Mouse (Mus musculus): ENCODE measurements at regions not wholly inside any gene's neighbourhood (a gene's known extent, or its start where the extent isn't known, plus 50 kb on each side); places are given as distances from the start of the nearest gene placed in this dataset.

- no peaks in the 10 kb centered on the region for H3K79me2 ChIP-seq (ENCODE audit: control insufficient read depth, insufficient read depth, low read length, poor library complexity)
- H3K36me3 ChIP-seq (ENCODE audit: control insufficient read depth in 1 of 2, insufficient read depth in 2 of 2, low read length in 2 of 2): no peaks in the 10 kb centered on the region
- TF ChIP-seq USF2 (IDR thresholded peaks at IDR 0.05; ENCODE audit: borderline replicate concordance in 1 of 2, insufficient read depth in 1 of 2, low read depth in 1 of 2, low read length in 2 of 2) (no peak), BHLHE40 (IDR thresholded peaks at IDR 0.05; ENCODE audit: borderline replicate concordance, low read depth, low read length) (no peak), KAT2A (conservative IDR thresholded peaks at IDR 0.05; ENCODE audit: low read depth, low read length) (no peak), MEF2A (IDR thresholded peaks at IDR 0.05; ENCODE audit: extremely low read depth, insufficient replicate concordance, low read depth, low read length, poor library complexity, severe bottlenecking) (no peak), NELFE (IDR thresholded peaks at IDR 0.05; ENCODE audit: low read depth, low read length) (no peak), ETS1 (IDR thresholded peaks at IDR 0.05; ENCODE audit: low read depth, low read length) (no peak), MYC (IDR thresholded peaks at IDR 0.05; ENCODE audit: low read depth, low read length) (no peak), E2F4 (IDR thresholded peaks at IDR 0.05; ENCODE audit: borderline replicate concordance, low read depth, low read length) (no peak), ZMIZ1 (IDR thresholded peaks at IDR 0.05; ENCODE audit: low read depth, low read length) (no peak), ELF1 (IDR thresholded peaks at IDR 0.05; ENCODE audit: low read depth, low read length) (no peak), EP300 (IDR thresholded peaks at IDR 0.05; ENCODE audit: low read depth in 1 of 2, low read length in 2 of 2) (no peak)
- DNase-seq (ENCODE audit: low read depth, low spot score): no peak
- no peak overlapping the region for H3K4me3 ChIP-seq (ENCODE audit: control insufficient read depth in 1 of 2, insufficient read depth in 1 of 2, low read depth in 2 of 2, low read length in 2 of 2)
- no peak overlapping the region for H3K9ac ChIP-seq (ENCODE audit: control insufficient read depth, low read depth, low read length, poor library complexity, severe bottlenecking)
- no peaks in the 10 kb centered on the region for H3K4me1 ChIP-seq (ENCODE audit: control insufficient read depth in 1 of 2, insufficient read depth in 2 of 2, low read length in 2 of 2)
- H3K27ac ChIP-seq (ENCODE audit: control insufficient read depth, low read depth, low read length): no peak overlapping the region
- no peaks in the 10 kb centered on the region for H3K9me3 ChIP-seq (replicated peaks; ENCODE audit: insufficient read depth, low read length)
- no peaks in the 10 kb centered on the region for H3K27me3 ChIP-seq (ENCODE audit: control insufficient read depth in 1 of 2, insufficient read depth in 2 of 2, low read length in 2 of 2)
Observed at GRCm38 (mm10) chr14:58202607-58203295, 132.4 kb downstream of the Fgf9 start.

DNA sequence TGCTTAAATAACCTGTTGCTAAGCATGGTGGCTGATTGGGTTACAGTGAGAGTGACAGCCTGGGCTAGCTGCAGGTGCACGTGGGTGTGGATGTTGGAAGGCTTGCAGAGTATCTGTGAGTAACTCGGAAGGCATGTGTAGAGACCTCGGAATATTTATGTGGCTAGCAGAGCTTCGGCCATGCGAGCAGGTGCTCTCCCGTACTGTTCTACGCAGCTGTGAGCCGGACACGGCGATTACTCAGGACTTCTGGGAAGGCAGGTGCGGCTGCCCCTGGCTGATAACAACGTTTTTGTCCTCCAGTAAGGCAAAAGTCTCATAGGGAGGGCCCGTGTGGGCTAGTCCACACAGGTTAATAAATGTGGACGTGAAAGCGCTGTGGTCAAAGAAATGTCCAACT is 119.6 kb downstream of the Fgf9 start:
- TF ChIP-seq POLR2A (IDR thresholded peaks at IDR 0.05; ENCODE audit: control insufficient read depth in 1 of 2, insufficient read depth in 1 of 2, low read depth in 1 of 2, low read length in 2 of 2, poor library complexity in 1 of 2) (no peak), CHD2 (IDR thresholded peaks at IDR 0.05; ENCODE audit: low read length) (no peak), MXI1 (IDR thresholded peaks at IDR 0.05; ENCODE audit: low read depth, low read length) (no peak), POLR2AphosphoS2 (IDR thresholded peaks at IDR 0.05; ENCODE audit: low read length) (no peak), MYB (IDR thresholded peaks at IDR 0.05; ENCODE audit: low read depth, low read length) (no peak), ZKSCAN1 (IDR thresholded peaks at IDR 0.05; ENCODE audit: low read depth, low read length) (no peak), MAX (IDR thresholded peaks at IDR 0.05; ENCODE audit: low read length) (no peak), HCFC1 (IDR thresholded peaks at IDR 0.05; ENCODE audit: low read depth, low read length) (no peak), KAT2A (conservative IDR thresholded peaks at IDR 0.05; ENCODE audit: low read depth, low read length) (no peak), SMC3 (IDR thresholded peaks at IDR 0.05; ENCODE audit: low read depth, low read length) (no peak), SIN3A (IDR thresholded peaks at IDR 0.05; ENCODE audit: low read length) (no peak), BHLHE40 (IDR thresholded peaks at IDR 0.05; ENCODE audit: borderline replicate concordance, low read depth, low read length) (no peak), CTCF (IDR thresholded peaks at IDR 0.05 in 2 of 3, conservative IDR thresholded peaks at IDR 0.05 in 1 of 3; ENCODE audit: control insufficient read depth in 1 of 3, insufficient read depth in 1 of 3, low read depth in 2 of 3, low read length in 3 of 3, poor library complexity in 1 of 3, severe bottlenecking in 1 of 3) (no peak), MAZ (IDR thresholded peaks at IDR 0.05; ENCODE audit: low read depth, low read length) (no peak), ETS1 (IDR thresholded peaks at IDR 0.05; ENCODE audit: low read depth, low read length) (no peak), MYC (IDR thresholded peaks at IDR 0.05; ENCODE audit: low read depth, low read length) (no peak)
- Histone ChIP-seq H3K27ac (ENCODE audit: control insufficient read depth, low read depth, low read length) (no peak overlapping the region), H3K9me3 (replicated peaks; ENCODE audit: insufficient read depth, low read length) (no peaks in the 10 kb centered on the region), H3K27me3 (ENCODE audit: control insufficient read depth in 1 of 2, insufficient read depth in 2 of 2, low read length in 2 of 2) (no peaks in the 10 kb centered on the region), H3K36me3 (ENCODE audit: control insufficient read depth in 1 of 2, insufficient read depth in 2 of 2, low read length in 2 of 2) (no peaks in the 10 kb centered on the region), H3K4me3 (ENCODE audit: control insufficient read depth in 1 of 2, insufficient read depth in 1 of 2, low read depth in 2 of 2, low read length in 2 of 2) (no peak overlapping the region), H3K9ac (ENCODE audit: control insufficient read depth, low read depth, low read length, poor library complexity, severe bottlenecking) (no peak overlapping the region), H3K79me2 (ENCODE audit: control insufficient read depth, insufficient read depth, low read length, poor library complexity) (no peaks in the 10 kb centered on the region), H3K4me1 (ENCODE audit: control insufficient read depth in 1 of 2, insufficient read depth in 2 of 2, low read length in 2 of 2) (no peaks in the 10 kb centered on the region)
- DNase-seq (ENCODE audit: low read depth, low spot score): no peak

Data from MEL (cell line).